Mouse (Mus musculus) kidney, adult 11 months (tissue): ENCODE results near the gene Ttc30a2.
"Not testable (repeated sequence)": the region's sequence is repeated elsewhere in the genome, so short reads cannot be mapped to it uniquely, and the experiment has no call there.

ENCODE experiments used
- DNase-seq: peaks from one replicate; pipeline ENCODE4 v3.0.0; 2022

Ttc30a2 gene

GRCm38 (mm10) chr2:75980933-75981439, 3.0 kb upstream of the Ttc30a2 start:
- peak; percentile 12 for DNase-seq

- DNase-seq = not testable (repeated sequence)
Measured at GRCm38 (mm10) chr2:75976070-75976469, 1.9 kb downstream of the Ttc30a2 start.

GRCm38 (mm10) chr2:75974131-75974530, 3.8 kb downstream of the Ttc30a2 start:
- no peak for DNase-seq

GRCm38 (mm10) chr2:75964972-75965371, 13.0 kb downstream of the Ttc30a2 start:
- peak; percentile 32 for DNase-seq

GRCm38 (mm10) chr2:75964512-75964911, 13.5 kb downstream of the Ttc30a2 start:
- peak; percentile 42 for DNase-seq

- DNase-seq = no peak
Measured at GRCm38 (mm10) chr2:75964051-75964450, 13.9 kb downstream of the Ttc30a2 start.

GRCm38 (mm10) chr2:75963211-75963840, 14.6 kb downstream of the Ttc30a2 start:
- no peak for DNase-seq

GRCm38 (mm10) chr2:75960366-75961330, 17.3 kb downstream of the Ttc30a2 start:
- peak; percentile 32 for DNase-seq

- DNase-seq = no peak
Measured at GRCm38 (mm10) chr2:75959850-75960365, 18.1 kb downstream of the Ttc30a2 start.

- no peak for DNase-seq
Measured at GRCm38 (mm10) chr2:75959183-75959849, 18.7 kb downstream of the Ttc30a2 start.

GRCm38 (mm10) chr2:75955709-75956108, 22.3 kb downstream of the Ttc30a2 start:
- no peak for DNase-seq

- no peak for DNase-seq
Measured at GRCm38 (mm10) chr2:75953320-75953719, 24.6 kb downstream of the Ttc30a2 start.

GRCm38 (mm10) chr2:75950685-75951084, 27.3 kb downstream of the Ttc30a2 start:
- DNase-seq = no peak

GRCm38 (mm10) chr2:75938117-75939063, 39.6 kb downstream of the Ttc30a2 start, which contains the start of gene Ttc30b:
Gene Ttc30b (minus strand): TSS chr2:75938585.
- peak; percentile 73 for DNase-seq

- peak; percentile 13 for DNase-seq
Measured at GRCm38 (mm10) chr2:75937520-75938116, 40.4 kb downstream of the Ttc30a2 start.

GRCm38 (mm10) chr2:75936685-75937084, 41.3 kb downstream of the Ttc30a2 start:
- DNase-seq = not testable (repeated sequence)

GRCm38 (mm10) chr2:75933541-75933940, 44.4 kb downstream of the Ttc30a2 start:
- DNase-seq = no peak

- DNase-seq = no peak
Measured at GRCm38 (mm10) chr2:75930941-75931340, 47.0 kb downstream of the Ttc30a2 start.

- DNase-seq = no peak
Measured at GRCm38 (mm10) chr2:75929786-75930444, 48.1 kb downstream of the Ttc30a2 start.

- no peak for DNase-seq
Measured at GRCm38 (mm10) chr2:75929141-75929540, 48.8 kb downstream of the Ttc30a2 start.

- DNase-seq = no peak
Measured at GRCm38 (mm10) chr2:75928011-75928410, 50.0 kb downstream of the Ttc30a2 start.
